Mouse (Mus musculus) G1E (cell line): ENCODE measurements around the gene Gna12.

Experiments
- CTCF ChIP-seq: IDR thresholded peaks from 2 replicates; pipeline ENCODE4 v1.5.1; 2012; ENCODE audit warnings: low read depth, low read length, inconsistent platforms, mixed read lengths
- TAL1 ChIP-seq: conservative IDR thresholded peaks from 2 replicates; pipeline ENCODE4 v1.6.1; 2012; ENCODE audit warnings: low read depth, low read length, inconsistent platforms, mixed read lengths

DNA sequence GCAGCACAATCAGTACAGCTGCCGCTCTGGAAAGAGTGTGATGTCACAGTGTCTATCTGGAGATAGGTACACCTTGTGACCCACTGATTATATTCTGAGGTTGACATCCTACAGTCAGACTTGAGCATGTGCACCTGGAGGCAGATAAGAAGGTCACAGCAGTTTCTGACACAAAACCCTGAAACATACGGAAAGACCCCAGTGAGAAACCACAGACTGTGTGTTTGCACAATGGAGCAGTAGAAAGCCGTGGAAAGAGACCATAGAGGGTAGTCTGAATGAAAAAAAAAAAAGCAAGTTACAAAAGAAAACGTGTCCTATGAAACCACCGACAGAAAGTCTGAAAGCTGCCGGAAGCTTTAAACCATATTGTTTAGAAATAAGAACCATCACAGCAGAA lies 45.9 kb downstream of the Gna12 start:
- TF ChIP-seq CTCF (no peak), TAL1 (no peak)
